9 mouse cellular contexts compared by ENCODE assay signal in the genomic region with DNA sequence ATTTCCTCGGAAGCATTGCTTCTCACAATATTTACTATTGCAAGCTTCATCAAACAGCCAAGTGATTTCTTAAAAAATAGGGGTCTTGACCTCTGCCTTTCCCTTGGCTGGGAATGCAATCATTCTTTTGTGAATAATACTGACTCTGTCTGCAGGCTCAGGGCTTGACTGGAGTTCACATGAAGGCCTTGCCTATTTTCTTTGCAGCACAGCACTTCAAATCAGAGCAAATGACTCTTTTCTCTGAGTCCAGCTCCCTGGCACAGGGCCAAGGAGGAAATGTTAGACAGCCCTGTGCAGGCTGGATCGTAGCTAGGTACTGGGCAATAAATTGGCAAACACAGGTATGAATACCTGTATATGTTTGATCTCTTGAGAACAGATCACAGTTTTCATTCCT.
A peak's percentile ranks its signal among the peaks of the same experiment; 100 is the strongest.
DNase-seq lines count a peak whose midpoint lies in the region; ATAC-seq and TF ChIP-seq lines count a peak whose summit lies in the region.
"Had no signal": no experiment of that assay in that cellular context is flagged by ENCODE, and none has a peak within 500 bp of the region (broad histone marks: within the 10 kb centered on the region; RNA-seq: fewer than 3 reads in every experiment).

No protein-coding gene starts in this region.

- no peak for TF ChIP-seq POLR2A in brain, embryonic 14.5 days (IDR thresholded peaks at IDR 0.05; ENCODE audit: borderline replicate concordance, extremely low read depth, insufficient read depth, insufficient read length, poor library complexity, severe bottlenecking)

- no peak overlapping the region for H3K27ac ChIP-seq in embryonic facial prominence, embryonic 11.5 days (replicated peaks; ENCODE audit: low read depth, low read length)
- H3K27ac ChIP-seq in lung, postnatal 0 days (ENCODE audit: low read length) = no peak overlapping the region
- H3K27ac ChIP-seq in forebrain, embryonic 14.5 days (ENCODE audit: low read depth, low read length) = no peak overlapping the region
- H3K27ac ChIP-seq in forebrain, postnatal 0 days (ENCODE audit: low read depth, low read length) = no peak overlapping the region
- H3K27ac ChIP-seq: midbrain, embryonic 13.5 days had no signal

- no peak overlapping the region for H3K4me2 ChIP-seq in embryonic facial prominence, embryonic 11.5 days (ENCODE audit: low read depth, low read length)
- no peak overlapping the region for H3K4me2 ChIP-seq in lung, postnatal 0 days (replicated peaks; ENCODE audit: low read depth, low read length)
- H3K4me2 ChIP-seq in forebrain, embryonic 14.5 days (ENCODE audit: low read length) = no peak overlapping the region
- no peak overlapping the region for H3K4me2 ChIP-seq in forebrain, postnatal 0 days (ENCODE audit: low read depth)
- H3K4me2 ChIP-seq: midbrain, embryonic 13.5 days had no signal

- no peaks in the 10 kb centered on the region for H3K4me1 ChIP-seq in embryonic facial prominence, embryonic 11.5 days (ENCODE audit: control insufficient read depth, insufficient read depth, low read length)
- no peaks in the 10 kb centered on the region for H3K4me1 ChIP-seq in lung, postnatal 0 days (ENCODE audit: insufficient read depth, low read depth, low read length)
- no peaks in the 10 kb centered on the region for H3K4me1 ChIP-seq in forebrain, embryonic 14.5 days (ENCODE audit: control insufficient read depth, insufficient read depth, low read length)
- H3K4me1 ChIP-seq in forebrain, postnatal 0 days (ENCODE audit: insufficient read depth) = no peaks in the 10 kb centered on the region

- ATAC-seq in embryonic facial prominence, embryonic 11.5 days (replicated peaks; ENCODE audit: insufficient number of reproducible peaks, low FRiP score, low TSS enrichment, low read depth) = no peak
- ATAC-seq in lung, postnatal 0 days = peak; percentile 35
- no peak for ATAC-seq in forebrain, embryonic 14.5 days
- no peak for ATAC-seq in erythroblast, adult 5-6 weeks (replicated peaks; ENCODE audit: low FRiP score, poor library complexity, severe bottlenecking)
- ATAC-seq in forebrain, postnatal 0 days = no peak
- ATAC-seq: midbrain, embryonic 13.5 days had no signal

- H3K9me3 ChIP-seq in embryonic facial prominence, embryonic 11.5 days (replicated peaks; ENCODE audit: control insufficient read depth, low read length) = no peaks in the 10 kb centered on the region
- H3K9me3 ChIP-seq in lung, postnatal 0 days (ENCODE audit: low read length) = no peaks in the 10 kb centered on the region
- H3K9me3 ChIP-seq in forebrain, embryonic 14.5 days (replicated peaks; ENCODE audit: control insufficient read depth, low read length) = no peaks in the 10 kb centered on the region
- H3K9me3 ChIP-seq in forebrain, postnatal 0 days (ENCODE audit: low read length) = no peaks in the 10 kb centered on the region
- H3K9me3 ChIP-seq: midbrain, embryonic 13.5 days had no signal

- intact Hi-C loops in gastrocnemius, postnatal 14 days (cut with DNase I; ENCODE audit: low total_unique reads) = no loop called here

- H3K4me3 ChIP-seq in embryonic facial prominence, embryonic 11.5 days (ENCODE audit: low read depth, low read length) = no peak overlapping the region
- no peak overlapping the region for H3K4me3 ChIP-seq in lung, postnatal 0 days (ENCODE audit: low read depth, low read length)
- no peak overlapping the region for H3K4me3 ChIP-seq in forebrain, embryonic 14.5 days (ENCODE audit: low read depth, low read length)
- H3K4me3 ChIP-seq in forebrain, postnatal 0 days (ENCODE audit: low read depth, low read length) = no peak overlapping the region
- H3K4me3 ChIP-seq: midbrain, embryonic 13.5 days had no signal

- no peaks in the 10 kb centered on the region for H3K27me3 ChIP-seq in embryonic facial prominence, embryonic 11.5 days (ENCODE audit: control insufficient read depth, insufficient read depth, low read length)
- H3K27me3 ChIP-seq in lung, postnatal 0 days (replicated peaks; ENCODE audit: insufficient read depth, low read length) = no peaks in the 10 kb centered on the region
- no peaks in the 10 kb centered on the region for H3K27me3 ChIP-seq in forebrain, embryonic 14.5 days (replicated peaks; ENCODE audit: control insufficient read depth, insufficient read depth, low read length)
- no peaks in the 10 kb centered on the region for H3K27me3 ChIP-seq in forebrain, postnatal 0 days (ENCODE audit: insufficient read depth, low read length)
- H3K27me3 ChIP-seq: midbrain, embryonic 13.5 days had no signal

- no peaks in the 10 kb centered on the region for H3K36me3 ChIP-seq in embryonic facial prominence, embryonic 11.5 days (replicated peaks; ENCODE audit: control insufficient read depth, insufficient read depth, low read depth, low read length)
- no peaks in the 10 kb centered on the region for H3K36me3 ChIP-seq in lung, postnatal 0 days (ENCODE audit: insufficient read depth, low read length)
- H3K36me3 ChIP-seq in forebrain, embryonic 14.5 days (ENCODE audit: control insufficient read depth, insufficient read depth, low read length) = no peaks in the 10 kb centered on the region
- no peaks in the 10 kb centered on the region for H3K36me3 ChIP-seq in forebrain, postnatal 0 days (ENCODE audit: insufficient read depth)
- H3K36me3 ChIP-seq: midbrain, embryonic 13.5 days had no signal

- peak; percentile 10 to 18 for DNase-seq in gastrocnemius, postnatal 4 days (ENCODE audit: low spot score in 2 of 2)
- DNase-seq in gastrocnemius, postnatal 14 days = no peak
- peak; percentile 24 for DNase-seq in brain, embryonic 14.5 days (ENCODE audit: low read depth)
- peak; percentile 33 for DNase-seq in embryonic facial prominence, embryonic 11.5 days (ENCODE audit: low spot score)
- peak; percentile 24 for DNase-seq in lung, postnatal 0 days (ENCODE audit: low spot score)
- DNase-seq in forebrain, embryonic 14.5 days (ENCODE audit: low spot score) = no peak
- no peak for DNase-seq in forebrain, postnatal 0 days

- no peak for TF ChIP-seq CTCF in brain, embryonic 14.5 days (IDR thresholded peaks at IDR 0.05; ENCODE audit: borderline replicate concordance, extremely low read depth, insufficient read depth, insufficient read length)
- TF ChIP-seq CTCF in lung, postnatal 0 days (IDR thresholded peaks at IDR 0.05) = no peak
- no peak for TF ChIP-seq CTCF in forebrain, postnatal 0 days (IDR thresholded peaks at IDR 0.05; ENCODE audit: low read depth)

- 35% methylated on average over 2 of the region's 2 CpGs for WGBS in embryonic facial prominence, embryonic 11.5 days
- 12% methylated on average over 2 of the region's 2 CpGs for WGBS in lung, postnatal 0 days
- WGBS in forebrain, embryonic 14.5 days = 58% methylated on average over 2 of the region's 2 CpGs
- WGBS in forebrain, postnatal 0 days = 51% methylated on average over 2 of the region's 2 CpGs

- no peak for TF ChIP-seq EP300 in lung, postnatal 0 days (IDR thresholded peaks at IDR 0.05)

- no peak overlapping the region for H3K9ac ChIP-seq in embryonic facial prominence, embryonic 11.5 days (replicated peaks; ENCODE audit: low read length)
- no peak overlapping the region for H3K9ac ChIP-seq in lung, postnatal 0 days (replicated peaks; ENCODE audit: low read depth)
- no peak overlapping the region for H3K9ac ChIP-seq in forebrain, embryonic 14.5 days (ENCODE audit: low read length)
- H3K9ac ChIP-seq in forebrain, postnatal 0 days = no peak overlapping the region
- H3K9ac ChIP-seq: midbrain, embryonic 13.5 days had no signal

Comparison
In these comparisons a context has a peak if more than half of its experiments do, and no peak if none do; other contexts are left out.
1. DNase-seq: peak in gastrocnemius, postnatal 4 days (2 of 2), brain, embryonic 14.5 days (single experiment), embryonic facial prominence, embryonic 11.5 days (single experiment) and lung, postnatal 0 days (single experiment); none in gastrocnemius, postnatal 14 days (single experiment), forebrain, embryonic 14.5 days (single experiment) and forebrain, postnatal 0 days (single experiment).